Mouse (Mus musculus) brain, embryonic 14.5 days (tissue): ENCODE results near the gene Galnt2.

Source experiments
- CTCF ChIP-seq: fragments of 200-500 bp; IDR thresholded peaks from 2 replicates; pipeline ENCODE4 v1.5.1; 2012; ENCODE audit warnings: inconsistent platforms, mild to moderate bottlenecking, moderate library complexity, borderline replicate concordance; ENCODE audit not compliant: insufficient read depth, insufficient read length; ENCODE audit errors: extremely low read depth
- POLR2A ChIP-seq: fragments of 200-500 bp; IDR thresholded peaks from 2 replicates; pipeline ENCODE4 v1.6.1; 2012; ENCODE audit warnings: mild to moderate bottlenecking, inconsistent platforms, borderline replicate concordance; ENCODE audit not compliant: poor library complexity, insufficient read depth, insufficient read length, severe bottlenecking; ENCODE audit errors: extremely low read depth

DNA sequence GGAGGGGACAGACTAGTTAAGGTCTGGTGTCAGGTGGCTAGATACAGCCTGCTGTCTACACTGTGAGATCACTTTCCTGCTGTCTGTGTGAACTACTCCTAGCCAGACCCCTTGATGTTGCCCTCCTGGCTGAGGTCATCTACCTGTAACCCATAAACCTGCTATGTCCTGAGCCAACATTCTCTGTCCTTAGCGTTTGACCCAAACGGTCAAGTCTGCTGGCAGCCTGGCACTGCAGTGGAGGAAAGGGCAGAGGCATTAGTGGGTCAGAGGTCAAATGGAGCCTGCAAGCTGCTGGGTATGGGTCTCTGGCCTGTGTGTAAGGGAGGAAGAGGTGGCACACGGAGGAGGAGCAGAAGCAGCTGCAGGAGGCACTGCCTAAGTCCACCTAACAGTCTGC is 41.6 kb downstream of the Galnt2 start:
- TF ChIP-seq CTCF (no peak), POLR2A (no peak)
